Mouse (Mus musculus) heart, embryonic 15.5 days (tissue): ENCODE data around the gene Mob2. TPM values are rescaled to one million over a fixed set of nuclear protein-coding genes. Genes with fewer than 3 reads are reported as not detected.

ENCODE experiments used
- ATAC-seq: fragments of 200-750 bp; cut with Nextera tagmentation; replicated peaks from 2 replicates; pipeline ENCODE4 v1.8.0; 2017; ENCODE audit warnings: low read depth, moderate TSS enrichment; ENCODE audit not compliant: insufficient number of reproducible peaks, insufficient read depth, low FRiP score
- H3K27ac ChIP-seq: fragments of 300-500 bp; sonication (generic); 2 replicates; pipeline ENCODE4 v1.5.1; 2015; ENCODE audit warnings: mild to moderate bottlenecking, inconsistent platforms
- H3K27me3 ChIP-seq: fragments of 300-500 bp; sonication (generic); 2 replicates; pipeline ENCODE4 v1.6.1; 2015; ENCODE audit warnings: inconsistent platforms
- H3K36me3 ChIP-seq: fragments of 300-500 bp; sonication (generic); 2 replicates; pipeline ENCODE4 v1.6.1; 2015; ENCODE audit warnings: mild to moderate bottlenecking, inconsistent platforms
- H3K4me1 ChIP-seq: fragments of 300-500 bp; sonication (generic); replicated peaks from 2 replicates; pipeline ENCODE4 v1.6.1; 2015; ENCODE audit warnings: inconsistent platforms
- H3K4me2 ChIP-seq: fragments of 300-500 bp; sonication (generic); 2 replicates; pipeline ENCODE4 v1.6.1; 2015; ENCODE audit warnings: inconsistent platforms, mild to moderate bottlenecking, moderate library complexity
- H3K4me3 ChIP-seq: fragments of 300-500 bp; sonication (generic); 2 replicates; pipeline ENCODE4 v1.5.1; 2015; ENCODE audit warnings: mild to moderate bottlenecking, inconsistent platforms
- H3K9ac ChIP-seq: fragments of 300-500 bp; sonication (generic); 2 replicates; pipeline ENCODE4 v1.6.1; 2015; ENCODE audit warnings: mild to moderate bottlenecking, inconsistent platforms
- H3K9me3 ChIP-seq: fragments of 300-500 bp; sonication (generic); replicated peaks from 2 replicates; pipeline ENCODE4 v1.6.1; 2016; ENCODE audit warnings: inconsistent platforms
- WGBS: fragments of 180-500 bp; shearing (Covaris S2); methylation state at CpG from one replicate; pipeline ENCODE4 v1.1.7; 2015; ENCODE audit warnings: mixed read lengths; 5-methylcytosine and 5-hydroxymethylcytosine counted together
- polyA plus RNA-seq: library from polyadenylated mRNA; unstranded; fragments of >200 nt; fragmentation: Nextera tagmentation; extraction: Ambion mirVana; gene quantifications from 2 replicates; pipeline ENCODE4 v1.2.1, GENCODE M21; 2015

Mob2 gene
- polyA plus RNA-seq, 1 experiment from 2014 or later, result 43.4 TPM

DNA sequence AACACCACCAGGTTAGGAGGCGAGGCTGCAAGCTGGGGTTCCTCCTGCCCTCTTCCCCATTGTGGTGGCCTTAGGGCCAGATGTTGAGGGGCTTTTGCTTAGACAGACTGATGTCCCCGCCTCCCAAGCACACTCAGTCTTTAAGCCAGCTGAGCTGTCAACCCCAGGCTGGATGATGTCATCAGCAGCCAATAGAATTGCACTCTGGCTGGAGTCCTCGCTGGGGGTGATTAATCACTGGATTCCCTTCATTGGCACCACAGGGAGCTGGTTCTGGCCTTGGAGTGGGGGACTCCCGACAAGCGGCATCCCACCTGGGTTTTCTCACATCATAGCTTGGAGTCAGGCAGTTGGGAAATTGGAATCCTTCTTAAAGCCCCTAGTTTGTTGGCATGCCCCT, 28.0 kb upstream of the Mob2 start:
- Histone ChIP-seq H3K4me2 (no peak overlapping the region), H3K9ac (peak overlapping the region; percentile 24; the same call in 1 of the 2 replicates), H3K27ac (no peak overlapping the region), H3K9me3 (no peaks in the 10 kb centered on the region), H3K36me3 (peaks cover 3% of the 10 kb centered on the region; the same call in 1 of the 2 replicates), H3K4me1 (peaks cover 71% of the 10 kb centered on the region), H3K27me3 (peaks cover under 1% of the 10 kb centered on the region; the same call in 1 of the 2 replicates), H3K4me3 (no peak overlapping the region)
- 19% methylated on average over 5 of the region's 5 CpGs for WGBS
- peak; percentile 21; the same call in 1 of the 2 replicates for ATAC-seq

DNA sequence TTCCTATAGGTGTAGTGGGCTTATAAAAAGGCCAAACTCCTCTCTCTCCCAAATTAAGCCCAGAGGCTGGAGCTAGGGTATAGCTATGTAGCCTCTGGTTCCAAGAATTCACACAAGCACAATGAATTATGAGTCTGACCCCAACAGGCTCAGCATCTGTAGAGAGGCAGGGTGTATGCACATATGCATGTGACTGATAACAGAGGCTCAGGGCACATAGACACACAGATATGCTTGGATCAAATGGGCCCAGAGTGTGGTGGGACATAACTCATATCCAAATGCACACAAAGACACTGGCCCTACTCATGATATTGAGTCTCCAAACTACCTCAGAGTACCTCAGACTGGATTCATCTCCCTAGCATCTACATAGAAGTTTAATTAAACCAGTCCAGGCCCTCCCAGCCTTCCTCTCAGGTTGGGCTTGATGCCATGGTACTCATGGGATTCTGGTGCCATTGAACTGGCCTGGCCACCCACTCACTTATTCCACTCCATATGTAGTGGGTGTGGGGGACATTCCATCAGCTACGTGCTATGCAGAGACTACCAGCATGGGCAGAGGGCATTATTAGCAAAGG, 26.3 kb upstream of the Mob2 start:
- no peak overlapping the region for H3K4me2 ChIP-seq
- no peak overlapping the region for H3K4me3 ChIP-seq
- no peak for ATAC-seq
- no peaks in the 10 kb centered on the region for H3K9me3 ChIP-seq
- peaks cover 18% of the 10 kb centered on the region for H3K27me3 ChIP-seq
- H3K36me3 ChIP-seq, result peaks cover 17% of the 10 kb centered on the region
- 88% methylated on average over 1 of the region's 1 CpGs for WGBS
- no peak overlapping the region for H3K9ac ChIP-seq
- H3K27ac ChIP-seq, result no peak overlapping the region
- peaks cover 67% of the 10 kb centered on the region for H3K4me1 ChIP-seq

DNA sequence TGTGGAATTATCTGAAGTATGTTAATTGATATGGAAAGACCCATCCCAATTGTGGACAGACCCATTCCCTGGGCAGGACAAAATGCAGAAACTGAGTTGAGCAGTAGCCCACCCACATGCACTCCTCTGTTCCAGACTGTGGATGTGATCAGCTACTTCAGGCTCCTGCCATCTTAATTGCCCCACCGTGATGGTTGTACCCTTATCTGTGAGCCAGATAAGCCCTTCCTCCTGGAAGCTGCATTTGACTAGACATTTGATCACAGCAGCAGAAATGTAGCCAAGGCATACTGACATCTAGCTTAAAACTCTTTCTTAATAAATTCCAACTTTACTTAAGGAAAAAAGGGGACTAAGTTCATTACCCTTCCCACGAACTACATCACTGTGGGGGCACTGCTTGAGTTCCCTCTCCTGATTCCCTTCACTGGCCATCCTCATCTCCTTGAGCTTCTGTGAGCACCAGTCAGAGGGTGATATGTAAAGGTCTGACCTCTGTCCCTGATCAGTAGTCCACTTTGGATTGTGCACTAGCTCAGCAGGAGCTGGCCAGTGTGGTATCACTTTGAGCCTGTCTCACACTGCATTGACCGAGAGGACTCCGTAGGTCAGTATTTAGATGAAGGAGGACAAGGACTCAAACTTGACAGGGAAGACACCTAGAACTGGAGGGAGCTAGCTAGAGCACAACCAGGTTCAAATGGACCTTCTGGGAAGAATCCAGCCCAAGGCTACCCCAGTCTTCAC, 25.5 kb upstream of the Mob2 start:
- H3K36me3 ChIP-seq, result peaks cover 25% of the 10 kb centered on the region
- ATAC-seq, result no peak
- no peak overlapping the region for H3K4me3 ChIP-seq
- no peak overlapping the region for H3K9ac ChIP-seq
- H3K9me3 ChIP-seq, result no peaks in the 10 kb centered on the region
- H3K27me3 ChIP-seq, result peaks cover 22% of the 10 kb centered on the region
- no peak overlapping the region for H3K27ac ChIP-seq
- H3K4me2 ChIP-seq, result no peak overlapping the region
- WGBS, result 64% methylated on average over 4 of the region's 4 CpGs
- peaks cover 61% of the 10 kb centered on the region for H3K4me1 ChIP-seq

DNA sequence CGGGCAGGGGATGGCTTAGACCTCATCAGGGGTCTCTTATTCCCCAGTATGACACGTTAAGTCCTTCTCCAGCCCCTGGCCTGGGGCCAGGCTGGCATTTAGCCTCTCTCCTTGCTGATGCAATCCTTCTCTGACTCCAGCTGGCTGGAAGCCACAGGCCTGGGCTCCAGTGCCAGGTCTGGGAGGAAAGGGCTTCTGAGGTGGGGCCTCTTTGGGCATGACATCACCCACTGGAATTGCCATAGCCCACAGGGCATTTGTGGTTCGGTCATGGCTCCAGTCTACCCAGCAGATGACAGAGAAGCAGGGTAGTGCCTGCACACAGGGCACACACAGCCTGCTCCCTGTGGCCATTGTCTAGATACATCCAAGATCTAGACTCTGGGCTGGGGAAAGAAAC, 24.0 kb upstream of the Mob2 start:
- H3K4me3 ChIP-seq, result no peak overlapping the region
- 0 out of 2 replicates have a peak overlapping the region, but pooled peaks have one; percentile 14 for H3K4me2 ChIP-seq
- H3K9ac ChIP-seq, result 0 out of 2 replicates have a peak overlapping the region, but pooled peaks have one; percentile 16
- H3K27me3 ChIP-seq, result peaks cover 26% of the 10 kb centered on the region
- peaks cover 35% of the 10 kb centered on the region for H3K36me3 ChIP-seq
- H3K4me1 ChIP-seq, result peaks cover 49% of the 10 kb centered on the region
- 28% methylated on average over 3 of the region's 3 CpGs for WGBS
- no peaks in the 10 kb centered on the region for H3K9me3 ChIP-seq
- peak; percentile 80 for ATAC-seq
- peak overlapping the region; percentile 83 for H3K27ac ChIP-seq

DNA sequence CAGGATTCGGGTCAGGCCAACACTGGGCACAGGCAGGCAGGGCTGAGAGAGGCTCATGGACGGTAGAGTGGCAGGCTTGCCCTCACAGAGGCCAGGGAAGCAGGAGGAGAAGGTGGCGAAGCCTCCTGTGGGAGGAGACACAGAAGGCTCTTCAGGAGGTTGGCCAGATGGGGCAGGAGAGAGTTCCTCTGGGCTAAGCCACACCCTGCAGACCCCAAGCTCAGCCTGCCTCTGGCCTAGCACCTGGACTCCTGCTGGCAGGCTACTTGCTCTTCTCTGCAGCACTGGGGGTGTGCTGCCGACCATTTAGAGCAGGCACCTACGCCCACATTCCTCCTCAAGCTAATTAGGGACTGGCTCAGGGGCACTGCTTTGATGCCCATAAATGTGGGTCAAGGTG, 23.5 kb upstream of the Mob2 start:
- WGBS, result 28% methylated on average over 5 of the region's 5 CpGs

DNA sequence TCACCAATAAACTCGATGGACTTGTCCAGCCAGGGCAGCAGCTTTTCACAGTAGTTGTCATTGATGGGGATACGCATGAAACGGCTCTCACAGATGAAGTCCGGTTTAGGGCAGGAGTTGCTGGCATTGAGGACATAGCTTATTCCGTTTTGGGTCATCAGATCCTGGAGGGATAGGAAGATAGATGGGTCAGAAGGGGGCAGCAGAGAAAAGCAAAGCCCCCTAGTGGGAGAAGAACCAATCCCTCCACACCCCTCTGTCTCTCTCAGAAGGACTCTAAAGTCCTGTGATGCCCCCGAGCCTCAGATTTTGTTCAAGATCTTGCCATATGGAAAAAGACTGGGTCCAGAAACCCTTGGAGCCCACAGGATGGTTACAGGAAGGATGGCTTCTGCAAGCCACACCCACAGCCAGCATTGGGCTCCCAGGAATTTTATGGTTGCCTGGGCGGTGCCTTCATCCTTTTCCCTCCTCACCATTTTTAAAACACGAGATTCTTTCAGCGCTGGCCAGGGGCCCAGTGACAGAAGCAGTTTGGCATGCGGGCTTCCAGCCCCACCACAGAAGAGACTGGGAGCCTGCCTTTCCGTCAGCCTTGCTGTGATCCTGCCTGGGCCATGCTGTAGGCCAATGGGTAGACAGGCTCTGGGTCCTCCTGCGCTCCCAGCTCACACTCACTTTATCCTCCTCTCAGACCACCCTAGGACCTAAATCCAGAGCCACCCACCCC, 22.9 kb upstream of the Mob2 start:
- no peak overlapping the region for H3K9ac ChIP-seq
- H3K4me1 ChIP-seq, result peaks cover 39% of the 10 kb centered on the region
- H3K27ac ChIP-seq, result peak overlapping the region; percentile 83
- H3K4me2 ChIP-seq, result 0 out of 2 replicates have a peak overlapping the region, but pooled peaks have one; percentile 14
- H3K4me3 ChIP-seq, result no peak overlapping the region
- WGBS, result 30% methylated on average over 12 of the region's 12 CpGs
- no peaks in the 10 kb centered on the region for H3K9me3 ChIP-seq
- peaks cover 35% of the 10 kb centered on the region for H3K36me3 ChIP-seq
- H3K27me3 ChIP-seq, result peaks cover 26% of the 10 kb centered on the region
- peak; percentile 56 for ATAC-seq

More for the DNA sequence above, 23.5 kb upstream of the Mob2 start:
- Histone ChIP-seq H3K36me3 (peaks cover 35% of the 10 kb centered on the region), H3K4me1 (peaks cover 45% of the 10 kb centered on the region), H3K9me3 (no peaks in the 10 kb centered on the region), H3K4me3 (no peak overlapping the region), H3K4me2 (0 out of 2 replicates have a peak overlapping the region, but pooled peaks have one; percentile 14), H3K27ac (peak overlapping the region; percentile 83), H3K9ac (0 out of 2 replicates have a peak overlapping the region, but pooled peaks have one; percentile 16), H3K27me3 (peaks cover 26% of the 10 kb centered on the region)
- peak; percentile 20 for ATAC-seq

DNA sequence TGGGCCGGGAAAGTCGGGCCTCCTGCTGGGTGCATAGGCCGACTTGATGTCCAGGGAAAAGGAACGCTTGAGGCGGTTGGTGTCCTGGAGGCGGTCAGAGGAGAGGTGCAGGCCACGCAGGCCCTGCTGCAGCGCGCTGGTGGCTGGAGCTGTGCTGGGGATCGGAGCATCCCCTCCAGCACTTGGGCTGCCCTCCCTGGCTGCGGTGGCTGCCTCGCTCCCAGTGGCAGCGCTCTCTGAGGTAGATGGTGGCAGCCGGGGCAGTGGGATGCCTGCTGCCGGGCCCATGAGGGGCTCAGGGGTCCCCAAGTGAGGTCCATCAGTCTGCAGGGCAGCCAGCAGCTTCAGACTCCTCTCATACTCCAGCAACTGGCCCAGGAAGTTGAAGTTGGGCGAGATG, 21.7 kb upstream of the Mob2 start:
- 68% methylated on average over 14 of the region's 16 CpGs for WGBS
- H3K36me3 ChIP-seq, result peaks cover 32% of the 10 kb centered on the region
- no peak overlapping the region for H3K4me2 ChIP-seq
- no peak overlapping the region for H3K27ac ChIP-seq
- no peaks in the 10 kb centered on the region for H3K9me3 ChIP-seq
- H3K27me3 ChIP-seq, result peaks cover 26% of the 10 kb centered on the region
- no peak overlapping the region for H3K4me3 ChIP-seq
- peaks cover 33% of the 10 kb centered on the region for H3K4me1 ChIP-seq
- ATAC-seq, result no peak
- no peak overlapping the region for H3K9ac ChIP-seq

DNA sequence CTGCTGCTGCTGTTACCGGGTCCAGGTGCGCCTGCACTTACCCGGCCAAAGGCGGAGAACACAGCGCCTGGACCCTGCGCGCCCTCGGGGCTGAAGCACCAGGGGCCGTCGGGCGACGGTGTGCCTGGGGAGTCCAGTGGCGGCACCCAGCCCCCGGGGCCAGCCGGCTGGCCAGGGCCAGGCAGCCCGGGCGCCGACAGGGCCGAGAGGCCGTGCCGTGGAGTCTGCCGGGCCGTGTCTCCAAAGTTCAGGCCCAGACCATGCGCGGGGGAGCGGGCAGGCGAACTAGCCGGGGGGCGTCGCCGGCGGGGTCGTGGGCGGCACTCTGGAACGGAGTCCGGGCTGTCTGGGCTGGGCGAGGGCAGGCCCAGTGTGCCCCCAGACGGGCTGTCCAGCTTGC, 21.3 kb upstream of the Mob2 start:
- no peak overlapping the region for H3K9ac ChIP-seq
- ATAC-seq, result no peak
- no peaks in the 10 kb centered on the region for H3K9me3 ChIP-seq
- peaks cover 37% of the 10 kb centered on the region for H3K4me1 ChIP-seq
- peaks cover 32% of the 10 kb centered on the region for H3K36me3 ChIP-seq
- WGBS, result 32% methylated on average over 36 of the region's 38 CpGs
- H3K27me3 ChIP-seq, result peaks cover 26% of the 10 kb centered on the region
- 0 out of 2 replicates have a peak overlapping the region, but pooled peaks have one; percentile 13 for H3K4me2 ChIP-seq
- no peak overlapping the region for H3K4me3 ChIP-seq
- H3K27ac ChIP-seq, result no peak overlapping the region

DNA sequence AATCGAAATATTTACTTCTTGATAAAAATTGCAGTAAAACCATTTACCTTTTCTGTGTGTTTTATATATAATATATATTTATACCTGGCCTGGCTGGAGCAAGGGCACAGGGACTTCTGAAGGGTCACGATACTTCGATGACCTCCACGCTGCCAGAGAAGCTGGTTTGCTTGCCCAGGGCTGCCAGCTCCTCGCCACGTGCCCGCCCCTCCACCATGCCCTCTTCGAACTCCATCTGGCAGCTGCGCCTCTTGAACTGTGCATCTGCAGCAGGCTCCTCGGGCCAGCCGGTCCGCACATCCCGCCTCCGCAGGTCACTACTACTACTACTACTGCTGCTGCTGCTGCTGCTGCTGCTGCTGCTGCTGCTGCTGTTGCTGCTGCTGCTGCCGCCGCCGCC, 20.9 kb upstream of the Mob2 start:
- Histone ChIP-seq H3K36me3 (peaks cover 32% of the 10 kb centered on the region), H3K9ac (no peak overlapping the region), H3K4me1 (peaks cover 42% of the 10 kb centered on the region), H3K9me3 (no peaks in the 10 kb centered on the region), H3K4me3 (no peak overlapping the region), H3K27ac (no peak overlapping the region), H3K27me3 (peaks cover 26% of the 10 kb centered on the region), H3K4me2 (0 out of 2 replicates have a peak overlapping the region, but pooled peaks have one; percentile 13)
- 60% methylated on average over 17 of the region's 17 CpGs for WGBS
- ATAC-seq, result no peak

DNA sequence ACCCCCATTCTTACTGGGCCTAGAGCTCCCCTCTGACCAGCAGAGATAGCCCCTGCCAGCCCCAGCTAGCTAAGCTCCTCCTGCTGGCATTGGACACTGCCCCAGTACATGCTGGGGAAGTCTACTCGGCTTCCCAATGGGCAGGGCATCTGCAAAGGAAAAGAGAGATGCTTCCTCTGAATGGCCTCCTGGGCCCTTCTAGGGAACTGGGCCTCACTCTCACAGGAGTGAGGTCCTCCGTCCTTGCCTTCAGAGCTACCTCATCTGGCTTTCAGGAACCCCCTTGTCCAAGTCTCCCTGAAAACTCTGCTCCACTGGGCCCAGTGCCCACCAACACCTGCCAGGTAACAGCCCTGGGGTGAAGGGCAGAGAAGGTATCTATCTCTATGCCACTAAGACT, 20.0 kb upstream of the Mob2 start:
- 61% methylated on average over 2 of the region's 2 CpGs for WGBS

DNA sequence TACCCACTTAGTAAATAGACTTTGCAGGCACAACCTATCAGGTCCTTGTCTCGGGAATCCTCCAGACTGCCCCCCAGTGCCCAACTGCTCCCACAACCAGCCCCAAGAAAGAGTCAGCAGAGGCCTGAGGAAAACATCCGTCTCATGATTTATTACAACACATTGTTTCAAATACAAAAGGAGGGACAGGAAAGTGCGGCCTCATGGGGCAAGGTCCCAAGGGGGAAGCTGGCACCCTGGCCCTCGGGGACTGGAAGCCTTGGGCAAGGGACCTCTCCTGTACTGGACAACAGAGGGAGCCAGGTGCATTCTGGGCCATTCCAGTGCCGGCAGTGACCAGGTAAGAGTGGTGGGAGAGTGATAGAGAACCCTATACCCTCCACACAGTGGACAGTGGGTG, 18.5 kb upstream of the Mob2 start:
- Histone ChIP-seq H3K9me3 (no peaks in the 10 kb centered on the region), H3K4me2 (no peak overlapping the region), H3K4me3 (no peak overlapping the region), H3K27me3 (peaks cover 26% of the 10 kb centered on the region), H3K27ac (no peak overlapping the region), H3K4me1 (peaks cover 28% of the 10 kb centered on the region), H3K9ac (no peak overlapping the region), H3K36me3 (peaks cover 32% of the 10 kb centered on the region)
- ATAC-seq, result no peak
- WGBS, result 57% methylated on average over 5 of the region's 5 CpGs

More for the DNA sequence above, 20.0 kb upstream of the Mob2 start:
- ATAC-seq, result no peak
- Histone ChIP-seq H3K27me3 (peaks cover 26% of the 10 kb centered on the region), H3K4me1 (peaks cover 42% of the 10 kb centered on the region), H3K9me3 (no peaks in the 10 kb centered on the region), H3K9ac (no peak overlapping the region), H3K27ac (no peak overlapping the region), H3K36me3 (peaks cover 32% of the 10 kb centered on the region), H3K4me3 (no peak overlapping the region), H3K4me2 (no peak overlapping the region)
